In genomic region chr6:134407226-134407625, GRCm38 (mm10) we compare ENCODE assay signal across 18 mouse cellular contexts. TPM values are rescaled to one million over a fixed set of nuclear protein-coding genes. Genes with fewer than 3 reads are reported as not detected.
DNase-seq lines count a peak whose midpoint lies in the region; ATAC-seq and TF ChIP-seq lines count a peak whose summit lies in the region.
"Had no signal": no experiment of that assay in that cellular context is flagged by ENCODE, and none has a peak within 500 bp of the region (broad histone marks: within the 10 kb centered on the region; RNA-seq: fewer than 3 reads in every experiment).

No protein-coding gene starts in this region.

- H3K36me3 ChIP-seq in kidney, embryonic 14.5 days (ENCODE audit: control insufficient read depth, insufficient read depth, low read length) = no peaks in the 10 kb centered on the region
- no peaks in the 10 kb centered on the region for H3K36me3 ChIP-seq in midbrain, embryonic 11.5 days (ENCODE audit: control insufficient read depth, insufficient read depth, low read length)
- H3K36me3 ChIP-seq in midbrain, embryonic 16.5 days (ENCODE audit: control insufficient read depth, insufficient read depth, low read length) = no peaks in the 10 kb centered on the region
- H3K36me3 ChIP-seq in stomach, postnatal 0 days (ENCODE audit: control insufficient read depth, insufficient read depth, low read length) = no peaks in the 10 kb centered on the region
- H3K36me3 ChIP-seq: midbrain, embryonic 15.5 days; neural tube, embryonic 12.5 days had no signal

- H3K4me3 ChIP-seq in kidney, embryonic 14.5 days (ENCODE audit: low read length) = no peak overlapping the region
- H3K4me3 ChIP-seq in midbrain, embryonic 11.5 days (ENCODE audit: low read depth, low read length) = no peak overlapping the region
- H3K4me3 ChIP-seq in midbrain, embryonic 16.5 days (ENCODE audit: low read depth, low read length) = no peak overlapping the region
- H3K4me3 ChIP-seq in stomach, postnatal 0 days (ENCODE audit: low read depth, low read length) = no peak overlapping the region
- H3K4me3 ChIP-seq: erythroblast, embryonic 14.5 days; midbrain, embryonic 15.5 days; neural tube, embryonic 12.5 days had no signal

- 0 out of 2 replicates have a peak overlapping the region, but pooled peaks have one; percentile 1 for H3K27ac ChIP-seq in kidney, embryonic 14.5 days (ENCODE audit: low read depth, low read length)
- no peak overlapping the region for H3K27ac ChIP-seq in midbrain, embryonic 11.5 days (ENCODE audit: low read depth, low read length)
- H3K27ac ChIP-seq in midbrain, embryonic 16.5 days (ENCODE audit: low read length) = no peak overlapping the region
- no peak overlapping the region for H3K27ac ChIP-seq in stomach, postnatal 0 days (replicated peaks)
- H3K27ac ChIP-seq: midbrain, embryonic 15.5 days; neural tube, embryonic 12.5 days had no signal

- no peak for DNase-seq in kidney, postnatal 36 days
- DNase-seq in midbrain, embryonic 11.5 days (ENCODE audit: low spot score, missing footprints) = peak; percentile 65
- DNase-seq in R1 (ENCODE audit: low read depth, low spot score) = peak; percentile 66
- peak; percentile 34 for DNase-seq in stomach, postnatal 0 days (ENCODE audit: low spot score)
- no peak for DNase-seq in spleen, adult 12 weeks (ENCODE audit: low spot score)
- DNase-seq: cerebellum, adult 11-12 months; gastrocnemius, postnatal 14 days; heart, postnatal 36 days; left cerebral cortex, postnatal 4 days; liver, postnatal 0 days; right cerebral cortex, postnatal 4 days; thymus, postnatal 14 days had no signal

- ATAC-seq in kidney, embryonic 14.5 days (ENCODE audit: low FRiP score, low TSS enrichment) = peak; percentile 56
- no peak for ATAC-seq in midbrain, embryonic 11.5 days (ENCODE audit: low FRiP score)
- no peak for ATAC-seq in midbrain, embryonic 16.5 days
- ATAC-seq in stomach, postnatal 0 days (ENCODE audit: low FRiP score, low TSS enrichment) = peak; percentile 35; the same call in 1 of the 2 replicates
- ATAC-seq: liver, postnatal 0 days; midbrain, embryonic 15.5 days had no signal

- WGBS in kidney, embryonic 14.5 days = 61% methylated on average over 5 of the region's 5 CpGs
- 73% methylated on average over 5 of the region's 5 CpGs for WGBS in midbrain, embryonic 11.5 days
- 67% methylated on average over 5 of the region's 5 CpGs for WGBS in midbrain, embryonic 16.5 days
- WGBS in stomach, postnatal 0 days = 51% methylated on average over 5 of the region's 5 CpGs

- no peak overlapping the region; the same call in 1 of the 2 replicates for H3K4me2 ChIP-seq in kidney, embryonic 14.5 days (replicated peaks; ENCODE audit: low read depth, low read length)
- no peak overlapping the region for H3K4me2 ChIP-seq in midbrain, embryonic 11.5 days
- H3K4me2 ChIP-seq in midbrain, embryonic 16.5 days (ENCODE audit: low read length) = no peak overlapping the region
- H3K4me2 ChIP-seq in stomach, postnatal 0 days (replicated peaks; ENCODE audit: low read depth) = no peak overlapping the region
- H3K4me2 ChIP-seq: midbrain, embryonic 15.5 days; neural tube, embryonic 12.5 days had no signal

- H3K27me3 ChIP-seq in kidney, embryonic 14.5 days (ENCODE audit: control insufficient read depth, insufficient read depth, low read length) = no peaks in the 10 kb centered on the region
- no peaks in the 10 kb centered on the region for H3K27me3 ChIP-seq in midbrain, embryonic 11.5 days (ENCODE audit: control insufficient read depth, insufficient read depth, low read length)
- H3K27me3 ChIP-seq in midbrain, embryonic 16.5 days (ENCODE audit: control insufficient read depth, insufficient read depth, low read depth, low read length) = no peaks in the 10 kb centered on the region
- no peaks in the 10 kb centered on the region for H3K27me3 ChIP-seq in stomach, postnatal 0 days (ENCODE audit: control insufficient read depth, insufficient read depth, low read length)
- H3K27me3 ChIP-seq: midbrain, embryonic 15.5 days; neural tube, embryonic 12.5 days had no signal

- H3K9ac ChIP-seq in kidney, embryonic 14.5 days (ENCODE audit: low read depth, low read length) = no peak overlapping the region
- no peak overlapping the region for H3K9ac ChIP-seq in midbrain, embryonic 11.5 days (ENCODE audit: low read length)
- no peak overlapping the region for H3K9ac ChIP-seq in midbrain, embryonic 16.5 days (ENCODE audit: low read depth, low read length)
- no peak overlapping the region for H3K9ac ChIP-seq in stomach, postnatal 0 days (ENCODE audit: low read length)
- H3K9ac ChIP-seq: liver, postnatal 0 days; midbrain, embryonic 15.5 days; neural tube, embryonic 12.5 days had no signal

- H3K4me1 ChIP-seq in kidney, embryonic 14.5 days (ENCODE audit: control insufficient read depth, insufficient read depth, low read length) = no peaks in the 10 kb centered on the region
- no peaks in the 10 kb centered on the region for H3K4me1 ChIP-seq in midbrain, embryonic 11.5 days (ENCODE audit: control insufficient read depth, insufficient read depth, low read length)
- H3K4me1 ChIP-seq in midbrain, embryonic 16.5 days (ENCODE audit: control insufficient read depth, insufficient read depth, low read length) = no peaks in the 10 kb centered on the region
- no peaks in the 10 kb centered on the region for H3K4me1 ChIP-seq in stomach, postnatal 0 days (replicated peaks; ENCODE audit: control insufficient read depth, insufficient read depth)
- H3K4me1 ChIP-seq: midbrain, embryonic 15.5 days; neural tube, embryonic 12.5 days had no signal

- TF ChIP-seq CTCF in stomach, postnatal 0 days (IDR thresholded peaks at IDR 0.05; ENCODE audit: low read depth) = no peak

- TF ChIP-seq EP300 in stomach, postnatal 0 days (optimal IDR thresholded peaks at IDR 0.05) = no peak

- H3K9me3 ChIP-seq in kidney, embryonic 14.5 days (ENCODE audit: control insufficient read depth, low read length) = no peaks in the 10 kb centered on the region
- no peaks in the 10 kb centered on the region for H3K9me3 ChIP-seq in midbrain, embryonic 11.5 days (ENCODE audit: control insufficient read depth, low read length)
- H3K9me3 ChIP-seq in midbrain, embryonic 16.5 days (replicated peaks; ENCODE audit: control insufficient read depth, low read length, poor library complexity, severe bottlenecking) = no peaks in the 10 kb centered on the region
- H3K9me3 ChIP-seq in stomach, postnatal 0 days (ENCODE audit: control insufficient read depth, low read length) = no peaks in the 10 kb centered on the region
- H3K9me3 ChIP-seq: midbrain, embryonic 15.5 days; neural tube, embryonic 12.5 days had no signal

RNA-seq across cellular contexts. Expression of gene Bcl2l14, which starts 11.1 kb away (rescaled TPM):
- polyA plus RNA-seq in kidney, embryonic 14.5 days (2014; fragmentation: Nextera tagmentation; extraction: Ambion mirVana) = 8.8 and 9.9 TPM in 2 replicates
- not detected in 2 replicates for polyA plus RNA-seq in midbrain, embryonic 11.5 days (2014; fragmentation: Nextera tagmentation; extraction: Ambion mirVana)
- polyA plus RNA-seq in midbrain, embryonic 16.5 days (2015; fragmentation: Nextera tagmentation; extraction: Ambion mirVana) = not detected in 2 replicates
- 27.4 and 29.6 TPM in 2 replicates for polyA plus RNA-seq in stomach, postnatal 0 days (2015; fragmentation: Nextera tagmentation; extraction: Ambion mirVana)
- polyA plus RNA-seq: cortical plate, adult 2 months; erythroblast, embryonic 14.5 days had no signal

Comparison
In these comparisons a context has a peak if more than half of its experiments do, and no peak if none do; other contexts are left out.
1. ATAC-seq: peak in kidney, embryonic 14.5 days (single experiment) and stomach, postnatal 0 days (single experiment); none in midbrain, embryonic 11.5 days (single experiment) and midbrain, embryonic 16.5 days (single experiment).
2. DNase-seq: peak in midbrain, embryonic 11.5 days (single experiment), R1 (single experiment) and stomach, postnatal 0 days (single experiment); none in kidney, postnatal 36 days (0 of 2) and spleen, adult 12 weeks (single experiment).